Mouse (Mus musculus): ENCODE measurements at regions not wholly inside any gene's neighbourhood (a gene's known extent, or its start where the extent isn't known, plus 50 kb on each side); places are given as distances from the start of the nearest gene placed in this dataset.

GRCm38 (mm10) chr15:85684164-85684708 lies 50.5 kb upstream of the Ppara start:
- TF ChIP-seq CTCF (IDR thresholded peaks at IDR 0.05; ENCODE audit: insufficient read depth, low read length): no peak
- TF ChIP-seq POLR2A (IDR thresholded peaks at IDR 0.05; ENCODE audit: borderline replicate concordance, extremely low read depth, low read depth, low read length): no peak
